Mouse (Mus musculus) layer of hippocampus, adult 18-20 months (tissue): ENCODE measurements around the gene Uqcc2. TPM values are rescaled to one million over a fixed set of nuclear protein-coding genes. Genes with fewer than 3 reads are reported as not detected.

ENCODE experiments used
- DNase-seq, 2 experiments: peaks; one replicate each; pipeline ENCODE4 v3.0.0; 2022; ENCODE audit warnings: low spot score in 2 of 2
- total RNA-seq, 2 experiments: library from RNA; stranded (reverse); gene quantifications; 2 replicates each; pipeline ENCODE4 v1.2.3; 2021

The Uqcc2 gene
- total RNA-seq, 2 experiments from 2014 or later, result 215 to 217 TPM

DNA sequence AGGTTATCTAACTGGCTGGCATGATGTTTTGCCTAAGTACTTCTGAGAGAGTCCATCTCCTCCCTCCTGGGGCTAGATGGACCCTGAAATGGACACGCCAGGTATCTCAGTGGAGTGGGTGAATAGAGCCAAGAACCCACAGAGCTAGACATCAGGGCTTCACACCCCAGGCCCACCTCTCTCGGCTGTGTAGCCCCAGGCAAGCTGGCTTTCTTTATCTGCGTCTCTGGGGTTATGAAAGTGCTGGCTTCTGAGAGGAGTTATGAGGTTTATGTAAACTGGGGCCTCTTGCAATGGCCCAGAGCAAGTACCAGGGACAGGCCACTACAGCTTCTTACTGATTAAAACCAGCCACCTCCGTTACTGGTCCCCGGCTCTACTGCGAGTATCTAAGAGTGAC, 21.2 kb upstream of the Uqcc2 start:
- DNase-seq, result no peak

DNA sequence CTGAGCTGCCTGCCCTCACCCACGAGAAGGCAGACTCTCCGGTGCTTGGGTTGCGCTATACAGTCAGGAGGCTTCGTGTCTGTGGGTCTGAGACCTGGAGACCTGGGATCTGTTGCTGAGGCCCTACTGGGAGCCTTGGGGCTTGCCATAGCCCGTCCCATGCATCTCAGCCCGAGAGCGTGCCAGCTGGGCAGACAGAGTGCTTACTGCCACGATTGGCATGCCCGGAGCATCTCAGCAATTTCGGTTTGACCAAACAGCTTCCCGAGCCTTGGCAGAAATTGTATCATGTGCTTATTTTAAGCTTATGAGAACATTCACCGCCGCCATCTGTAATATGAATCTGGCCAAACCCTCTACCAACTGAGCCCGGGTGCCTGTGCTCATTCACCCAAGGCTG, 20.5 kb upstream of the Uqcc2 start:
- peak; percentile 46 to 76 for DNase-seq

DNA sequence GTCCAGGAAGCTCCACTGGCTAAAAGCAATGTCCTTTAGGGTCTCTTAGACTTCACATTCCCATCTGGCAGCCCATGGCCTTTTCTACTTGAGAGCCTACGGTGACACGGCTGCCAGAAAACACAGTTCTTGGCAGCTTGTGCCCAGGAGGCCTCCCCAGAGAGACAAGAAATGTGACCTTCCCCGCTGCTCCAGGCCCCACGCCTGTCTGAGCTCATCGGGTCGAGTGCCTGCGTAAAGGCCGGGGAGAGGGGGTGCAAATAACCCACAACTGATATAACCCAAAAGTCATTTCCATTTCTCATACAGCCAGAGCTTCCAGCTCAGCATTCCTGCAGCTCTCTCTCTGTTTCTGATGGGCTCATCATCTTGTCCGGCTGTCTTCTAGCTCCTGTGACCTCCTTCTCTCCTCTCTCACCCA, 20.1 kb upstream of the Uqcc2 start:
- DNase-seq, result no peak

DNA sequence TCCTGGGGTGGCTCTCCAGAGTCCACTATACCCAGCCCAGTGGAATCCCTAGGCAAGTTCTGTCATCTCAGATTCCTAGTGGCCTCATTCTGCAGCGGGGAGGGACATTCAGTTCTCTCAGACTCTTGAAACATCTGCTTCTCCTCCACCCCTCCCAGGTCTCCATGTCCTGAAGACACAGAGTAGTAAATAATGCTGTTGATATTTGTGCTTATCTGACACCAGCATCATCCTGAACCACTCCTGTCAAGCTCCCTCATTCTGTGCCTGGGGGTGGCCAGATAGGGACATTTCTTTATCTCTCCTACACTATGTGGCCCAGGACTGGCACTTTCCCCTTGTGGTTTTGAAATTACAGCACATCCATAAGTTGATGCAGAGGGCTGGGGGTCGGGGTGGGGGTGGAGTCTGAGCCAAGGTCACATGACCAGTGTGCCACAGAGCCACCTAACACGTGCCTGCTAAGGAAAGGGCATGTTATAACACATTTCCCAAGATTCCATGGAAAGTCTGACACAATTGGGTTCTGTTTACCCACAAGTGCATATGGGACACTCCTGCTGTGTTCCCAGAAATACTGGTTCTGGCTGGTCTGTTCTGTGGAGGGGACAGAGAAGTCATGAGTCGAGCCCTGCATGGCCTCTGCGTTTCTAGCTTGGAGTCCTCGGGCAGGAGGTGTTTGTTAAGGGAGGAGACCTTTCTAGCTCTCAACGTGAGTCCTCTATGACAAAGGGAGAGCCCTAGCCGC, 19.4 kb upstream of the Uqcc2 start:
- DNase-seq, result no peak

DNA sequence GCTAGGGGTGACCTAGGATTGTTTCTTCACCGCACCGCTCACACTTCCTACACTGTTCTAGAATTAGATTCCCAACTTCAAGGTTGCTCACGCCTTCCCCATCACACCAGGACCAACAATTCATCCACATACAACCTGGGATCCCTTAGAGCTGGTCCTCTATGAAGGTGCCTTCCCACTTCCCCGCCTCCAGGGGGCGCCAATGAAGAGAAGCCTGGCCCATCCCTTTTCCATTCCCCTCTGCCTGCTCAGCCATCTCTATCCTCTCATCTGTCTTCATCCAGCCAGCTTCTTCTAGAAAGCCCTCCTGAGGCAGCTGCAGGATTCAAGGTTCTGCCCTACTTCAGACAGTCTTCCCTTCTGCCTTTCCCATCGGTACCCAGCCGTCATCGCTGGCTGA, 17.7 kb upstream of the Uqcc2 start:
- DNase-seq, result no peak

DNA sequence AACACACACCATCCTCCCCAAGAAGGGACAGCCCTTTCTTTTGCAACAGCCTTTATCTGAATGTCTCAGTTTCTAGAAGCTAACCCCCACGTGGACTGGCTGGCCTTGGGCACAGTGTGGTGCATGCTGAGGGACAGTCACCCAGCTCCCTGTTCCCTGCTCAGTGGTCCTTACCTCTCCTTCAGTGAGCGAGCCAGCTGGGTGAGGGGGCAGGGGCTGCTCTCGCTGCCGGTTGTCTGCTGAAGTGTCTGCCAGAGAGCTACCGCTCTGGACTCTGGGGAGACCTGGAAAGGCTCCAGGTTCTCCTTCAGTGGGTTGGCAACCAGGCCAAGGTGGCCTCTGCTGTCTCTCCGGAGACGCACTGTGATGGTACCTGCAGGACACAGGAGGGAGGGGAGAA, 17.2 kb upstream of the Uqcc2 start:
- DNase-seq, result no peak

DNA sequence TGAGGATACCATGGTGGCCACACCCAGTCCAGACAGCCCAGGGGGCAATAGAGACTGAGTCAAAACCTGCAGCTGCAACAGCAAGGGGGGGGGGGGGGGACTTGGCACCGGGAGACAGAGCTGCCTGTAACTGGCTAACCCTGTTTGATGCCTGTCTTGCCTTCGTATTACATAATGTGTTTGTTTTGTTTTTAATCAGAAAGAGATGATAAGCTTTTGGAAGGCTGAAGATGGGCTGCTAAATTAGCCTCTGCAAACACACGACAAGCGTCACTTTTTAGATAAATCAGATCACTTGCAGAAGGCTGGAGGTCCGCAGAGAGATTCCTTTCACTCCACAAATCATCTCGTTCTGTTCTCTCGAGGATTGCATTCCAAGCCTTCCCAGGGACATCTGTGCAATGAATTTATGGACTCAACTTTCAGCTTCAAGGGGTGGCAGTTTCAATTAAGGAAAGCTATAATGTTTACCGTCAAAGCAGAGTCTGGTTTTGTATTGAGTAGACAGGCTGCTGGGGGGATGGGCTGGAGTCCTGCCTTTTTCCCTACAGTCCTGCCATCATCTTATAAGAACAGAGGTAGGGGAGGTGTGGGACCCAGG, 12.7 kb upstream of the Uqcc2 start:
- no peak for DNase-seq

DNA sequence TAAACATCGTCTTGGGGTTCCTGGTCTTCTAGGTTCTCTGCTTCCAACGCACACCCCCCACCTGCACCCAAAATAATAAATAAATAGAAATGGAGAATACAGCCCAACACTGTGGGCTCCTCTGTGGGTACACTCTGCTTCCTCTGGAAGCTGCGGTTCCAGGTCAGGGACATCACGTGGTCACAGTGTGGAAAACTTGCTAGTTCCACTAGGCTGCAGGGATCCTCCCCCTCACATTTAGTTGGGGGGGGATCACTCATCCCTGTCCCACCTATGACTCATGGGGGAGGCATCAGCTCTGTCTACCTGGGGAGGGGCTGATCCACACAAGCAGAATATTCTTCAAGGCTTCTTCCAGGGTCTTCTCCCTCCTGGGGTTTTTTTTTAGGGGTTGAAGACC, 10.4 kb upstream of the Uqcc2 start:
- DNase-seq, result no peak

DNA sequence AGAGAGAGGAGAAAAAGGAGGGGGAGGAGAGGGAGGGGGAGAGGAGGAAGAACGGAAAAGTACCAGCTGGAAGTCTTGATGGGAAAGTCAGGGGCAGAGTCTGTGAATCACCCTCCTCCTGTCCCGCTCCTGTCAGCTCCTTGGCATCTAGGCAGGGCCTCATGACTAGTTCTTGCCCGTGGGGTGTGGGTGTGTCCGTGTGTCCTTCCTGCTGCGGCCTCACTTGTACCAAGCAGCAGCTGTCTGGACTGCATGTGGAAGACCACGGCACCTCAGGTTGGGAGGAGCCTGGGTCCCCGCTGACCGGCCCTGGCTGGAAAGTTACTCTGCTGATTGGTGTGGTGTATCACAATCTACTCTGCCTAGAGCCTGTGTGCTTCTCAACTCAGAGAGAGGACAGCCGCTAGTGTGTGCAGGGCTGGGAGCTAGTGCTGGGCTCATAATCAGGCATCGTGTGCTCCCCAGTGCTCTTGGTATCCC, 8.3 kb upstream of the Uqcc2 start:
- no peak for DNase-seq

DNA sequence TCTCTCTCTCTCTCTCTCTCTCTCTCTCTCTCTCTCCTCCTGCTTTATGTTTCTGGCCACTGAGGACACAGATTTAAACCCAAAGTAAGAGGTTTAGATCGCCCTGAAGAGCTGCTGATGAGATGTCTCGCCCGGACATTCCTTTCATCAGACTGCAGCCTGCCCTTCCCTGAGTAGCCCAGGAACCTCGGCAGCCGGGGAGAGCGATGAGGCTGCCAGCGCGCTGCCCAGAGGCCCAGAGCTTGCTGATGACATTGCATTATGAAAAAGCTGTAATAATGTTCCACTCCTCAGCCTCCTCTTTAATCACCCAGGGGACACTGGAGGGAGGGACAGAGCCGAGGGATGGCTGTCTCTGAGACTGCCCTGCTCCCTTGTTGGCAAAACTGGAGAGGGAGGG, 6.5 kb upstream of the Uqcc2 start:
- no peak for DNase-seq

DNA sequence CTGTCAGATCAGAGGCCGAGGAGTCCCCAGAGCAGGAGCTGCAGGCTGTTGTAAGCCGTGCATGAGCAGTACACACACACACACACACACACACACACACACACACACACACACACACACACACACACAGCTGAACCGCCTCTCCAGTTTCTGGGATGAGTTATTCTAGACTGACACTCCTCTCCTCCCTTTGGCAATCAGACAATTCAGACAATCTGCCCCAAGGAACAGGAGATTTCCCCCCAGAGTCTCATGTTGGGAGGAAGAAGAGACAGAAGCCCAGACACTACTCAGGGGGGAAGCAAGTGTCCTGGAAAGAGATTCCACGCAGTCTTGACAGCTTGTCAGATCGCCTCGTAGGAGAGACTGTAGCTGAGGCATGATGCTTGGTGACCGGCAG, 5.6 kb upstream of the Uqcc2 start:
- DNase-seq, result no peak

DNA sequence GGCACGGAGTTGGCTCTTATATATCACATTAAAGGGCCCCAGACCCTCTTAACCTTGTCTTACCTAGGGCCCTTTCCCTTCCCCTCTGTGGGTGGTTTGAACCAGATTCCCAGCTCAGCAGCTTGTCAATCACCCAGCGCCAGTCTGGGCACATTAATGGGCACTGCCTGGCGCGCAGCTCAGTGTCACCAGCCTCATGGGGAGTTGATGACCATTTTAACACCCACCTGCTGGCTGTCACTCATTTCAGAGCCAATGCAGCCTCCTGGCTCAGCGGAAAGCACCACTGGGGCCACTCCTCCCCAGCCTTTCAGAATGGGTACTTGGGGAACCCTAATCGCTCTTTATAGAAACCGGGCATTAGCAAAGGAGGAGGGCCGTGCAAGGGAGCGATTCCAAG, 4.7 kb upstream of the Uqcc2 start:
- no peak for DNase-seq

DNA sequence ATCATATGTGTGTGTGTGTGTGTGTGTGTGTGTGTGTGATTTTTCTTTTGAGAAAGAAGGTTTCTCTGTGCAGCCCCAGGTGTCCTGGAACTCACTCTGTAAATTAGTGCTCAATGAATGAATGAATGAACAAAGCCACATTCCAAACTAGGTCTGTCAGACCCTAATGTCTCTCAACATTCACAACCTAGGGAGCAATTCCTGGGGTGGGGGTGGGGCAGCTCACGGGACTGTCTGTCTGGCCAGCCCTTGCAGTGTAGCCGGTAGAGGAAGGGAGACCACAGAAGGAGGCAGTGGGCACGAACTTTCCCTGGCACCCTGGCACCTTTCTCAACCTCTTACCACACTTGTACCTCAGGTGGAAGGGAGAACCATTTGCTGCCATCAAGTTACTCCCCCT, 999 bp upstream of the Uqcc2 start:
- DNase-seq, result no peak

DNA sequence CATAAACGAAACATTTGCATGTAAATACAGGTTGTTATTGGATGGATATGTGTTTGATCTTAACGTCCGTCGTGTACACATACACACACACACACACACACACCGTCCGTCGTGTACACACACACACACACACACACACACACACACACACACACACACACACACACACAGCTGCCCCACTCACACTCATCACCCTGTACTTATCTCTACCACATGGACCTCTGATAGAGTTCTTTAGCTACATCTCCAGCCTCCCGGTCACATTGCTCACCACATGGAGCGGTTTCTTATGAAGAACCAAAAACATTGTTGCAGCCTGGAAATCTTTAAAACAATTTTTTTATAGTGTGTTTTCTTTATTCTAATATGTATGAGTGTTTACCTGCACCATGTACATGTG, 471 bp upstream of the Uqcc2 start:
- DNase-seq, result no peak

DNA sequence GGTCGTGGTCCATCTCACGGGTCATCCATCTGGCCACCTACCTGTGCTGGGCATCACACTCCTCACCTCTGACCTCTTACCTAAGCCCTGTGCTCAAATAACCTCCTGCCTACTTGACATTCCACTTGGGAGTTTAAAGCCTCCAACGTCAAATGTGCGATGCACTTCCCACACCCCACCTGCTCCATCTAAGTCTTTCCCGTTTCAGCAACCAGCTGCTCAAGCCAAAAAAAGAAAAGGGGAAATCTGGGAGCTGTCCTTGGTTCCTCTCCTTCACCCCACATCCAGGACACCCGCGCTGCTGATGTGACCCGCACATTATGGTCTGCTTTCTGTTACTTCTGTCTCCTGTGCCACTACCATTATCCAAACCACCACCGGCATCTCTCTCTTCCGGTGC, 1.5 kb downstream of the Uqcc2 start:
- DNase-seq, result no peak

DNA sequence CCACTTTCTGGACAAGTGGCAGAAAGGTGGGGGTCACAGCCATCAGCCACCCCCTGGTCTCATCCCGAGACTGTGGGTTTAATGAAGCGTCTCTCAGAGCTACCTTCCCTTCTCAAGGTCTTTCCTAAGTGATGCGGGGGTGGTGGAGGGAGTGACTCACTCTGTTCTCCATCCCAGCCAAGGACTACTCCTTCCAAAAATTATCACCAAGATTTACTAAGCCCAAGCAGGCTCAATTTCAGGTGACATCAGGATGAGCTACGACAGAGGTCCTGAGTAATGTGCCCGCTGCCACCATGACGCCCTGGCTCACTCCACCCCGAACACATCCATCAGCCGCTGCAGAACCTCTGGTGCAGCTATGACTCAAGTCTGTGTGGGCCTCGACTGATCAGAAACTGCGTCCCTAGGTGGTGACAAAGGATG, 2.5 kb downstream of the Uqcc2 start:
- DNase-seq, result no peak

DNA sequence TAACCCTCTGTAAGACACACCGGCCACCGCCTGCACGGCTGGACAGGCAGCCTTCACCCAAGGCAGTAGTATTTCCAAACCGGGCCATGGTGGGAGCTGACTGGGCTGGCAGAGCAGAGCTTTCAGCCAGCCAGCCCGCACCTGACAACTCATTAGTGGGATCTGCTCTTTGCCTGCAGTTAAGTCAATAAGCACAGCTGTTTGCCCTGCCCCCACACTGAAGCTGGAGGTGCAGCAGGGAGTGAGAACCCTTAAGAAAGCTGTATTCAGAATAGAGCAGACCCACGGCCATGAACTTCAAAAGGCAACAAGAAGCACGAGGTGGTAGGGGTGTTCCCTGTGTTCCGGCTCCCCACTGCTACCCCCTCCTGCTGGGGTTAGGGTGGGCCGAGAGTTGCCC, 3.5 kb downstream of the Uqcc2 start:
- DNase-seq, result no peak

DNA sequence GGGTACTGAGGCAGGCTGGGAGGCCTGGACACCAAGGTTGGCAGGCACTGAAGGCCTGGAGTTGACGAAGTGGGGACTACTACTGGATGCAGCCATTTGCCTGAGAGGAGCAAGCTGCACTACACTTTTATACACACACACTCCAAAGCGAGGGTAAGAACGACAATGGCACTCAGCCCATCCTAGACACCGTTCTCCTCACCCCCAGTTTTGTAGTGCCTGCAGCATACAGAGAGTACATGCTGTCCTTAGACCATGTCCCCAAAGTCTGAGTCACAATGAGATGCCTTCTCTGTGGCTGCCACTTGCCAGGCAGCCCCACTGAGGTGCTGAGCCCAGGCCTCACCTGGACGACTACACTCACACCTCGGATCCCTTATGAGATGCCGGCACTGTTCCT, 3.9 kb downstream of the Uqcc2 start:
- DNase-seq, result no peak

DNA sequence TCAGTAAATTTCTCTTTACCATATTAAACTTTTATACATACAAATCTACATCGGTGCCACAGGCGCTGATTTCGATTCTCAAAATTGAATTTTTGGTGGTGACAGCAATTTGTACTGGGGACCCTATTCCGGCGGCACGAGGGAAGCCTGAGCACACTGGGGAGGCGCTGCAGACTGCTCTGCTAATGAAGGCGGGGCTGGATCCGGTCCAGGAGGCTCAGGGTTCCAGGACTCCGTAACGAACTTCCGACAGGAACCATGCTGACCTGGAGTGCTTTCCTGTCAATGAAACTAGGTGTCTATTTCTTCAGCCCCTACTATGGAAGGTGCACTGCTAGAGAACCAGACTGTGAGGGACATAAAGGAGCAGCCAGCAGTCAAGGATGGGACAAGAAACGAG, 4.4 kb downstream of the Uqcc2 start:
- no peak for DNase-seq

DNA sequence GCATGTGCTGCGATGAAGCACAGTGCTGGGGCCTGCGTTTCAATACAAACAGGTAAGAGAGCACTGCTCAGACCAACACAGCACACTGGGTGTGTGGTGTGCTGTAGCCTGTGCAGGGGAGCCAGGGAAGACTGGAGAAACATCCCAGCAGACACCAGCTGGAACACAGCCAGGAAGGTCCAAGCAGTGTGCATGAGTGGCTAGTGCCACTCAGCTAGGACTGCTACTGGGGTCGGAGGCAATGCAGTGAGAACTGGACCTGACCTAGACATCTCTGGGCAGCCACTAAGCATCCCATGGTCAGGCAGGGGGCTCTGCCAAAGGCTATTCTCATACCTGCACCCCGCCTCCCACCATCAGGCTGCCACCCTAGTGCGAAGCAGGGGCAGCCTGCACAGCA, 5.5 kb downstream of the Uqcc2 start:
- no peak for DNase-seq

DNA sequence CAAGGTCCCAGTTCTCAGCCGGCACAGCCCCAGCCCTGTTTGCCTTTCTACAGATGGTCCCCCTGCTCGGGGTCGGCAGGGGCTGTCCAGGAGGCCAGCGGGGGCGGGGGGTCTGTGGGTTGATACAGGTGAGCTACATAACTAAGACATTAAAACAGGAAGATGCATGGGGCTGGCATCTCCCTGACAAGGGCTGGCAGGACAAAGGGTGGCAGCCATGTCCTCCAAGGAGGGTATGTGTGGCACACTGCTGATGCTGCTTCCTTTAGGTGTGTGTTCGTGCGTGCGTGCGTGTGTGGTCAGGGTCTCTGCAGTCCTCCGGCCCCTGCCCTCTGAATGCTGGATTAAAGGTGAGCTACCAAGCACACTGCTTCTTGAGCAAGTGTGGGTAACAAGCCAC, 6.7 kb downstream of the Uqcc2 start:
- DNase-seq, result no peak

DNA sequence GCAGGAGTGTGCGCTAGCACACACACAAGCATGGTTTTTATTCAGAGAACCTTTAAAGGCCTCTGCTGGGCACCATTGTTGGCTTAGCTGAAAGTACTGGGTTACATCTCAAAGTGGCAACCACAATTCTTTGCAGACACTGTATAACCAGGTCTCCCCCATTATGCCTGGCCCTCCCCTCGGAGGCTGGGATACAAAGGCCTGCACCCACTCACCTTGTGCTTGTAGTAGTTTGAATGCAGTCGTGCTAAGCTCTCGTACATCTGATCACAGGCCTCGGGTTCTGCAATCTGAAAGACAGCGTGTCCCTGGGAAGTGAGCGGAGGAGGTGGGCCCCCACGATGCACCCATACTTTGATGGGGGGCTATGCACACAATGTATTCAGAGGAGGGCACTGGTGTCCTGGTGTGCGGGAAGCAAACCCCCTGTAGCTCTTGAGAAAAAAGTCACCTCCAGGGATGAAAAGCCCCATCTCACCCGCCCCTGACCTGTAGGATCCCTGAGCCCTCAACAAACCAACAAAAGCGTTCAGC, 8.0 kb downstream of the Uqcc2 start:
- DNase-seq, result peak in 1 of 2 experiments; percentile 62

DNA sequence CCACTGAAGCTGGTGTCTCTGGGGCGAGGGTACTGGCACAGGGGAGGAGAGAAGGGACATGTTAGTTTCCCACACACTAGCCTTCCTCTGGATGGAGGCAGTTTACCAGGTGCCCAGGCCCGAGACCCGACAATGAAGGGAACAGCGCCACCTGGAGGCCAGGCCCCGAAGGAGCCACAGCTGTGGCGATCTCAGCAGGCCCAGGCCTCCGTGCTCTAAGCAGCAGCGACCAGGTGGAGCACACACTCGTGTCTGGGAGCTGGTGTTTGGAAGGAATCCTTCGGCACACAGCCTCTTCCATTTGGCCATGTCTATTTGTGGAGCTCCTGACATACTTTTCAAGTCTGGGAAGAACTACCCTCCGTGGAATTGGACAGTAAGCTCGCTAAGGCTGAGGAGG, 8.5 kb downstream of the Uqcc2 start:
- DNase-seq, result peak; percentile 62 to 77
